Mouse (Mus musculus) ovary, postnatal 14 days (tissue): Measurements from ENCODE around the gene Dysf.
"Not testable (repeated sequence)": the region's sequence is repeated elsewhere in the genome, so short reads cannot be mapped to it uniquely, and the experiment has no call there.

Experiments
- DNase-seq: peaks from one replicate; pipeline ENCODE4 v3.0.0; 2022; ENCODE audit warnings: low spot score

The Dysf gene

GRCm38 (mm10) chr6:84008363-84009171, at the start of gene Dysf:
TSS of gene Dysf (plus strand) at chr6:84008590.
- peak; percentile 12 for DNase-seq

GRCm38 (mm10) chr6:83987642-83988041, 20.7 kb upstream of the Dysf start:
- no peak for DNase-seq

- DNase-seq: no peak
These were observed 5.7 kb upstream of the Dysf start for GRCm38 (mm10) chr6:84002716-84003115.

- no peak for DNase-seq
These were observed 4.1 kb upstream of the Dysf start for GRCm38 (mm10) chr6:84004295-84004694.

GRCm38 (mm10) chr6:84009172-84009872, 932 bp downstream of the Dysf start:
- no peak for DNase-seq

- DNase-seq: no peak
These were observed 1.5 kb downstream of the Dysf start for GRCm38 (mm10) chr6:84009915-84010302.

- peak; percentile 15 for DNase-seq
These were observed 2.2 kb downstream of the Dysf start for GRCm38 (mm10) chr6:84010303-84011225.

- not testable (repeated sequence) for DNase-seq
These were observed 6.7 kb downstream of the Dysf start for GRCm38 (mm10) chr6:84014961-84015683.

GRCm38 (mm10) chr6:84016851-84017250, 8.5 kb downstream of the Dysf start:
- DNase-seq: no peak

- no peak for DNase-seq
These were observed 9.0 kb downstream of the Dysf start for GRCm38 (mm10) chr6:84017392-84017791.

GRCm38 (mm10) chr6:84018906-84019550, 10.6 kb downstream of the Dysf start:
- DNase-seq: peak; percentile 28

GRCm38 (mm10) chr6:84020002-84020401, 11.6 kb downstream of the Dysf start:
- no peak for DNase-seq

GRCm38 (mm10) chr6:84021990-84022389, 13.6 kb downstream of the Dysf start:
- no peak for DNase-seq

GRCm38 (mm10) chr6:84025636-84026035, 17.2 kb downstream of the Dysf start:
- DNase-seq: no peak

GRCm38 (mm10) chr6:84028791-84029190, 20.4 kb downstream of the Dysf start:
- DNase-seq: no peak

GRCm38 (mm10) chr6:84029775-84030174, 21.4 kb downstream of the Dysf start:
- no peak for DNase-seq

GRCm38 (mm10) chr6:84032516-84032915, 24.1 kb downstream of the Dysf start:
- DNase-seq: not testable (repeated sequence)

- DNase-seq: no peak
These were observed 35.0 kb downstream of the Dysf start for GRCm38 (mm10) chr6:84043251-84043940.

GRCm38 (mm10) chr6:84044679-84045078, 36.3 kb downstream of the Dysf start:
- DNase-seq: no peak

- no peak for DNase-seq
These were observed 40.5 kb downstream of the Dysf start for GRCm38 (mm10) chr6:84048856-84049255.
